Mouse (Mus musculus): ENCODE measurements around the gene C1ra.
"Not testable (repeated sequence)": the region's sequence is repeated elsewhere in the genome, so short reads cannot be mapped to it uniquely, and the experiment has no call there.

The C1ra gene

GRCm38 (mm10) chr6:124512355-124512836 lies at the start of gene C1ra:
Gene C1ra (plus strand): TSS chr6:124512405.
- DNase-seq: peak; percentile 53 to 76

GRCm38 (mm10) chr6:124463881-124464291 lies 48.3 kb upstream of the C1ra start:
- DNase-seq: no peak

- DNase-seq: peak; percentile 77 to 80
Measured at GRCm38 (mm10) chr6:124464305-124465271, 47.6 kb upstream of the C1ra start, which contains the start of gene Clstn3. Gene Clstn3 (minus strand): TSS chr6:124464794.

- DNase-seq: no peak
Measured at GRCm38 (mm10) chr6:124465299-124465698, 46.9 kb upstream of the C1ra start.

GRCm38 (mm10) chr6:124465729-124466128 lies 46.5 kb upstream of the C1ra start:
- DNase-seq: no peak

GRCm38 (mm10) chr6:124471121-124471520 lies 41.1 kb upstream of the C1ra start:
- DNase-seq: no peak

GRCm38 (mm10) chr6:124471783-124472638 lies 40.2 kb upstream of the C1ra start:
- peak in 1 of 2 experiments; percentile 4 for DNase-seq

- peak; percentile 41 to 69 for DNase-seq
Measured at GRCm38 (mm10) chr6:124472801-124473200, 39.4 kb upstream of the C1ra start.

- DNase-seq: no peak
Measured at GRCm38 (mm10) chr6:124474621-124475020, 37.6 kb upstream of the C1ra start.

- not testable (repeated sequence) for DNase-seq
Measured at GRCm38 (mm10) chr6:124475335-124476075, 36.7 kb upstream of the C1ra start.

GRCm38 (mm10) chr6:124476216-124476615 lies 36.0 kb upstream of the C1ra start:
- DNase-seq: no peak

GRCm38 (mm10) chr6:124476796-124477195 lies 35.4 kb upstream of the C1ra start:
- no peak for DNase-seq

GRCm38 (mm10) chr6:124477221-124477655 lies 35.0 kb upstream of the C1ra start:
- DNase-seq: no peak

- DNase-seq: peak; percentile 30 to 53
Measured at GRCm38 (mm10) chr6:124477922-124478651, 34.1 kb upstream of the C1ra start.

- DNase-seq: no peak
Measured at GRCm38 (mm10) chr6:124478874-124479572, 33.2 kb upstream of the C1ra start.

- no peak for DNase-seq
Measured at GRCm38 (mm10) chr6:124479573-124479930, 32.7 kb upstream of the C1ra start.

GRCm38 (mm10) chr6:124480295-124480694 lies 31.9 kb upstream of the C1ra start:
- DNase-seq: no peak

GRCm38 (mm10) chr6:124481571-124481970 lies 30.6 kb upstream of the C1ra start:
- peak; percentile 49 to 70 for DNase-seq

- not testable (repeated sequence) for DNase-seq
Measured at GRCm38 (mm10) chr6:124483831-124484230, 28.4 kb upstream of the C1ra start.

- no peak for DNase-seq
Measured at GRCm38 (mm10) chr6:124484851-124485250, 27.4 kb upstream of the C1ra start.

Data from lung, postnatal 4 days (tissue).